Mouse (Mus musculus) intestine, embryonic 16.5 days (tissue): Measurements from ENCODE around the gene Gm44790. TPM values are rescaled to one million over a fixed set of nuclear protein-coding genes. Genes with fewer than 3 reads are reported as not detected.
A peak's percentile ranks its signal among the peaks of the same experiment; 100 is the strongest.

Source experiments
- ATAC-seq: fragments of 200-750 bp; cut with Nextera tagmentation; 2 replicates; pipeline ENCODE4 v1.8.0; 2017; ENCODE audit warnings: moderate TSS enrichment, moderate library complexity
- H3K27ac ChIP-seq: fragments of 300-500 bp; sonication (generic); 2 replicates; pipeline ENCODE4 v1.5.1; 2014; ENCODE audit warnings: mild to moderate bottlenecking, low read length
- H3K27me3 ChIP-seq: fragments of 300-500 bp; sonication (generic); replicated peaks from 2 replicates; pipeline ENCODE4 v1.6.1; 2014; ENCODE audit warnings: low read length, control low read depth, mixed read lengths; ENCODE audit not compliant: control insufficient read depth, insufficient read depth
- H3K36me3 ChIP-seq: fragments of 300-500 bp; sonication (generic); 2 replicates; pipeline ENCODE4 v1.6.1; 2014; ENCODE audit warnings: low read length, control low read depth; ENCODE audit not compliant: control insufficient read depth, insufficient read depth
- H3K4me1 ChIP-seq: fragments of 300-500 bp; sonication (generic); 2 replicates; pipeline ENCODE4 v1.6.1; 2014; ENCODE audit warnings: low read length, control low read depth, mixed read lengths; ENCODE audit not compliant: control insufficient read depth, insufficient read depth
- H3K4me2 ChIP-seq: fragments of 300-500 bp; sonication (generic); 2 replicates; pipeline ENCODE4 v1.6.1; 2014; ENCODE audit warnings: low read depth, low read length, control low read depth
- H3K4me3 ChIP-seq: fragments of 300-500 bp; sonication (generic); 2 replicates; pipeline ENCODE4 v1.5.1; 2014; ENCODE audit warnings: mild to moderate bottlenecking, low read length
- H3K9ac ChIP-seq: fragments of 300-500 bp; sonication (generic); 2 replicates; pipeline ENCODE4 v1.6.1; 2014; ENCODE audit warnings: low read depth, low read length
- H3K9me3 ChIP-seq: fragments of 300-500 bp; sonication (generic); 2 replicates; pipeline ENCODE4 v1.6.1; 2016; ENCODE audit warnings: low read length, control low read depth; ENCODE audit not compliant: control insufficient read depth
- WGBS: fragments of 180-500 bp; shearing (Covaris S2); extraction: QIAGEN DNeasy Blood & Tissue Kit; methylation state at CpG from one replicate; pipeline ENCODE4 v1.1.7; 2014; 5-methylcytosine and 5-hydroxymethylcytosine counted together
- polyA plus RNA-seq: library from polyadenylated mRNA; unstranded; fragments of >200 nt; fragmentation: Nextera tagmentation; extraction: Ambion mirVana; gene quantifications from 2 replicates; pipeline ENCODE4 v1.2.1, GENCODE M21; 2015

Gm44790 gene
- polyA plus RNA-seq, 1 experiment from 2014 or later, result not detected

- Histone ChIP-seq H3K4me3 (peak overlapping the region; percentile 39), H3K27me3 (no peaks in the 10 kb centered on the region), H3K4me1 (peaks cover 5% of the 10 kb centered on the region), H3K9me3 (no peaks in the 10 kb centered on the region), H3K36me3 (no peaks in the 10 kb centered on the region; the same call in 1 of the 2 replicates), H3K4me2 (peak overlapping the region; percentile 50), H3K9ac (no peak overlapping the region), H3K27ac (no peak overlapping the region)
- WGBS, result 37% methylated on average over 12 of the region's 12 CpGs
- ATAC-seq, result no peak
These were observed 23.5 kb upstream of the Gm44790 start for GRCm38 (mm10) chr6:86402681-86403607.

GRCm38 (mm10) chr6:86403728-86404099 is 22.7 kb upstream of the Gm44790 start:
- H3K9ac ChIP-seq, result peak overlapping the region; percentile 99
- ATAC-seq, result peak; percentile 67
- H3K4me1 ChIP-seq, result peaks cover 5% of the 10 kb centered on the region
- H3K4me2 ChIP-seq, result peak overlapping the region; percentile 16
- H3K27me3 ChIP-seq, result no peaks in the 10 kb centered on the region
- WGBS, result under 1% methylated on average over 15 of the region's 15 CpGs
- no peaks in the 10 kb centered on the region for H3K9me3 ChIP-seq
- H3K4me3 ChIP-seq, result peak overlapping the region; percentile 85
- peak overlapping the region; percentile 100 for H3K27ac ChIP-seq
- H3K36me3 ChIP-seq, result no peaks in the 10 kb centered on the region; the same call in 1 of the 2 replicates

- Histone ChIP-seq H3K9ac (peak within 1 kb of the TSS; percentile 99), H3K9me3 (no peaks in the 10 kb centered on the region), H3K36me3 (no peaks in the 10 kb centered on the region; the same call in 1 of the 2 replicates), H3K27me3 (no peaks in the 10 kb centered on the region), H3K27ac (peak within 1 kb of the TSS; percentile 100), H3K4me1 (peaks cover 5% of the 10 kb centered on the region), H3K4me2 (peak within 1 kb of the TSS; percentile 52), H3K4me3 (peak within 1 kb of the TSS; percentile 85)
- ATAC-seq, result peak; percentile 96
- under 1% methylated on average over 60 of the region's 62 CpGs for WGBS
These were observed 22.2 kb upstream of the Gm44790 start, which contains the start of gene Tia1 for GRCm38 (mm10) chr6:86404100-86404861. Gene Tia1 (plus strand): TSS chr6:86404219.

GRCm38 (mm10) chr6:86404996-86405395 is 21.5 kb upstream of the Gm44790 start:
- Histone ChIP-seq H3K9ac (peak overlapping the region; percentile 99), H3K27ac (peak overlapping the region; percentile 100), H3K4me2 (peak overlapping the region; percentile 52), H3K4me1 (peaks cover 5% of the 10 kb centered on the region), H3K27me3 (no peaks in the 10 kb centered on the region), H3K9me3 (no peaks in the 10 kb centered on the region), H3K36me3 (no peaks in the 10 kb centered on the region; the same call in 1 of the 2 replicates), H3K4me3 (peak overlapping the region; percentile 85)
- no peak for ATAC-seq
- WGBS, result under 1% methylated on average over 11 of the region's 11 CpGs

- H3K36me3 ChIP-seq, result no peaks in the 10 kb centered on the region; the same call in 1 of the 2 replicates
- H3K27me3 ChIP-seq, result no peaks in the 10 kb centered on the region
- H3K9ac ChIP-seq, result no peak overlapping the region
- H3K4me1 ChIP-seq, result peaks cover 5% of the 10 kb centered on the region
- no peak overlapping the region for H3K4me3 ChIP-seq
- no peaks in the 10 kb centered on the region for H3K9me3 ChIP-seq
- ATAC-seq, result no peak
- no peak overlapping the region for H3K4me2 ChIP-seq
- H3K27ac ChIP-seq, result no peak overlapping the region
These were observed 20.2 kb upstream of the Gm44790 start for GRCm38 (mm10) chr6:86406306-86406705.

- Histone ChIP-seq H3K4me2 (no peak overlapping the region), H3K4me3 (no peak overlapping the region), H3K36me3 (peaks cover 11% of the 10 kb centered on the region), H3K27ac (no peak overlapping the region), H3K9ac (no peak overlapping the region), H3K4me1 (no peaks in the 10 kb centered on the region), H3K9me3 (no peaks in the 10 kb centered on the region), H3K27me3 (no peaks in the 10 kb centered on the region)
- 92% methylated on average over 6 of the region's 6 CpGs for WGBS
- no peak for ATAC-seq
These were observed 7.7 kb upstream of the Gm44790 start for GRCm38 (mm10) chr6:86418711-86419110.

GRCm38 (mm10) chr6:86419239-86419638 is 7.2 kb upstream of the Gm44790 start:
- Histone ChIP-seq H3K9ac (no peak overlapping the region), H3K4me1 (no peaks in the 10 kb centered on the region), H3K4me3 (no peak overlapping the region), H3K9me3 (no peaks in the 10 kb centered on the region), H3K36me3 (peaks cover 11% of the 10 kb centered on the region), H3K27me3 (no peaks in the 10 kb centered on the region), H3K27ac (no peak overlapping the region), H3K4me2 (no peak overlapping the region)
- 88% methylated on average over 3 of the region's 3 CpGs for WGBS
- ATAC-seq, result no peak

GRCm38 (mm10) chr6:86420491-86420890 is 6.0 kb upstream of the Gm44790 start:
- Histone ChIP-seq H3K4me3 (no peak overlapping the region), H3K27me3 (no peaks in the 10 kb centered on the region), H3K36me3 (peaks cover 13% of the 10 kb centered on the region), H3K4me2 (no peak overlapping the region), H3K27ac (no peak overlapping the region), H3K9me3 (no peaks in the 10 kb centered on the region), H3K9ac (no peak overlapping the region), H3K4me1 (no peaks in the 10 kb centered on the region)
- ATAC-seq, result no peak
- whole genome bisulfite sequencing, result 75% methylated on average over 6 of the region's 6 CpGs

GRCm38 (mm10) chr6:86431531-86431930 is 5.1 kb downstream of the Gm44790 start:
- Histone ChIP-seq H3K4me3 (no peak overlapping the region), H3K27me3 (no peaks in the 10 kb centered on the region), H3K27ac (no peak overlapping the region), H3K9ac (no peak overlapping the region), H3K4me2 (no peak overlapping the region), H3K36me3 (peaks cover 22% of the 10 kb centered on the region), H3K9me3 (no peaks in the 10 kb centered on the region), H3K4me1 (no peaks in the 10 kb centered on the region)
- WGBS, result 96% methylated on average over 3 of the region's 3 CpGs
- ATAC-seq, result no peak
